Mouse (Mus musculus) lung, adult 2 months (tissue): ENCODE measurements around the gene Mob3a. TPM values are rescaled to one million over a fixed set of nuclear protein-coding genes. Genes with fewer than 3 reads are reported as not detected.

ENCODE experiments used
- DNase-seq: peaks from one replicate; pipeline ENCODE4 v3.0.0; 2022
- H3K4me1 ChIP-seq: fragments of 200-500 bp; 2 replicates; pipeline ENCODE4 v1.6.1; 2011; ENCODE audit warnings: low read length; ENCODE audit not compliant: control insufficient read depth, insufficient read depth
- H3K4me3 ChIP-seq: fragments of 200-500 bp; replicated peaks from 2 replicates; pipeline ENCODE3; 2011; ENCODE audit warnings: low read depth, mild to moderate bottlenecking, control low read depth, low read length; ENCODE audit errors: extremely low read depth
- CTCF ChIP-seq: fragments of 200-500 bp; IDR thresholded peaks from 2 replicates; pipeline ENCODE4 v1.5.1; 2011; ENCODE audit warnings: mild to moderate bottlenecking, low read length, control low read depth; ENCODE audit not compliant: insufficient read depth
- POLR2A ChIP-seq: fragments of 200-500 bp; IDR thresholded peaks from 2 replicates; pipeline ENCODE4 v1.6.1; 2011; ENCODE audit warnings: low read depth, mild to moderate bottlenecking, control low read depth, low read length, borderline replicate concordance; ENCODE audit errors: extremely low read depth
- WGBS: fragments of 180-500 bp; shearing (Covaris S2); methylation state at CpG from one replicate; pipeline ENCODE4 v1.1.7; 2018; 5-methylcytosine and 5-hydroxymethylcytosine counted together
- polyA plus RNA-seq: library from polyadenylated mRNA; depleted of rRNA; stranded (reverse); fragments of >200 nt; gene quantifications from 2 replicates; pipeline ENCODE4 v1.2.3, GENCODE M21; 2012

The Mob3a gene
- polyA plus RNA-seq, 1 experiment: 52.4 TPM

DNA sequence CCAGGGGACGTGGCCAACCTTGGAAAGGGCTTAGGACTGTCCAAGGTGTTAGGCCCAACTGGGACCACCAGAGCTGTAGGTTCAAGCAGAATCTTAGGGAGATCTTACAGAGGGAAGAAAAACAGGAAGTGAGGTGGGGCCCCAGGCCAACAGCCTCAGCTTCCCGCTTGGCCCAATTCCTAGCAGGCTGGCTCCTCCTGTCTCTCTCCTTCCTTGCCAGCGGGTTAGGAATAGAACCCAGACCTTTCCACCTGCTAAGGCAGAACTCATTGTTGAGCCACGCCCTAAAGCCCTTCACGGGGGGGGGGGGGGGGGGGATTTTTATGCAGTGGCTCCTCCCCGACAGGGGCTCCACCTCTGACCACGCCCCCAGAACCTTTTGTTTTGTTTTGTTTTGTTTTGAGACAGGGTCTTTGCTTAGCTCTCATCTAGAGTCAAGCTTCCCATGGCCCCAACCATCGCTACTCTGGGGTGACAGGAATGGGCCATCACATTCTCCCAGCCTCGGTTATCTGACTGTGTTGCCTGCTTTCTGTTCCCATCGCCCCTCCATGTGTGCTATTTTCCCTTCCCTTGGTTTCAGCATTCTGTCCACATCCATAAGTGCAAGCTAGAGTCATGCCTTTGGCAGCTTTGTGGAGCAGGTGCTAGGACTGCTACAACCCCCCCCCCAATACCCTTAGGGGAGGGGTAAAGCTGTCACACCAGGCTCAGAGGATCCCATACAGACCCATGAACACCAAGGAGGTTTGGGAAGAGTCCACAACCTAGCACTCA, 23.0 kb downstream of the Mob3a start:
- WGBS: 17% methylated on average over 10 of the region's 10 CpGs
- H3K4me1 ChIP-seq: peaks cover 31% of the 10 kb centered on the region
- TF ChIP-seq CTCF (no peak), POLR2A (0 out of 2 replicates have a peak, but pooled peaks have one; percentile 2)
- DNase-seq: no peak
- no peak overlapping the region for H3K4me3 ChIP-seq

DNA sequence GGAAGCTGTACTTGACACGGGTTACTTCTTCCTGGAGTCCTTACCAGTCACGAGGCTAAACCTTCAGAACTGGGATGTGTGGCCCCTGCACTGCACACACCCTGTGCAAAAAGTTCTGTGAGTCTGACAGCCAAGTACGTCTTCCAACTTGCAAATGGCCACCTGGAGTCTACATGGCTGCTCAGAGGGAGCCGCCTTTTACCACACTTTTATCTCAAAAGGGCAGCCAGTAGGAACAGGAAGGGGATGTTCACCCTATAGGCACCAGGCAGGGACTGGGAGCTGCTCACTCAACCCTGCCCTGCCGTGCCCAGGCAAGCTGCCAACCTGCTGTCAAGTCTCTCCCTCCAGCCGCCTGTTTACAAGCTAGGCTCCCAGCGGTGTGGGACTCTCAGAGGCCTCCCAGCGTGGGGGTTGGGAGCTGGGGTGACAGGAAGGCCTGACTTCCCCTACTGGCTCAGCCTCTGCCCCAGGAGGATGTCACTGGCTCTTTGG, 23.8 kb downstream of the Mob3a start, which contains the start of gene Mknk2:
Gene Mknk2 (minus strand): TSS at position 171 of the 495 bp plus-strand sequence.
- DNase-seq: peak; percentile 92
- TF ChIP-seq CTCF: no peak
- TF ChIP-seq POLR2A: peak; percentile 65; the same call in 1 of the 2 replicates
- WGBS: under 1% methylated on average over 8 of the region's 8 CpGs
- peaks cover 39% of the 10 kb centered on the region for H3K4me1 ChIP-seq
- H3K4me3 ChIP-seq: peak within 1 kb of the TSS; percentile 84

DNA sequence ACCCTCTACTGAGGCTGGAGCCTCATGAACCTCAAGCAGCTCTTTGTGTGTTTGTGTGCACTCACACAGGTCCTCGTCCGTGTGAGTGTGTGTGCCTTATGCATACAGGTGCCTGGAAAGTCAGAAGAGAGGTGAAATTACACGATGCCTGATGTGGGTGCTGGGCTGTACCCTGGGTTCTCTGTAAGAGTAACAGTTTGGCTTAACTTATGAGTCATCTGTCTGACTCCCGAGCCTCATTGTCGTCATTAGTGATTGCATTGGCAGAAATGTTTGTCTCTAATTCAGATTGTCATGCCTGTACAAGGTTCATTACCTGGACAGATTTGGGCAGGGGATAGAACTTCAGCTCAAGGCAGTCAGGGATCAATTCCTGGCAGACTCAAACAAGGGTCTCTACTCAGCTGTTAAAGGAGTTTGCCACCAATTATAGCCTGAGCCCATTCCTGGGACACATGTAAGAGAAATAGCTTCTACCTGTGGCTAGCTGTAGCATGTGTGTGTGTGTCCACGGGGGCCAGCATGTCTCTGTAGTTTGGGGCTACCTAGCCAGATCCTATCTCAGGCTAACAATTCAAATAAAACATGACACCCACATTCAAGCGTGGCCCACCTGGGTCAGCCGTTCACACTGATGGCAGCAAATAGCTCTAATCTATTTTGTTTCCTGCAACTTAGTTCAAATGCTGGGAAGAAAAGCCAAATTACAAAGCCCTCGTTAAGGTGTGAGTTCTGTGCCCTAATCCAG, 24.5 kb downstream of the Mob3a start:
- peak overlapping the region; percentile 84 for H3K4me3 ChIP-seq
- 6% methylated on average over 9 of the region's 9 CpGs for WGBS
- DNase-seq: peak; percentile 30
- peaks cover 46% of the 10 kb centered on the region for H3K4me1 ChIP-seq
- TF ChIP-seq POLR2A (peak; percentile 36; the same call in 1 of the 2 replicates), CTCF (no peak)

DNA sequence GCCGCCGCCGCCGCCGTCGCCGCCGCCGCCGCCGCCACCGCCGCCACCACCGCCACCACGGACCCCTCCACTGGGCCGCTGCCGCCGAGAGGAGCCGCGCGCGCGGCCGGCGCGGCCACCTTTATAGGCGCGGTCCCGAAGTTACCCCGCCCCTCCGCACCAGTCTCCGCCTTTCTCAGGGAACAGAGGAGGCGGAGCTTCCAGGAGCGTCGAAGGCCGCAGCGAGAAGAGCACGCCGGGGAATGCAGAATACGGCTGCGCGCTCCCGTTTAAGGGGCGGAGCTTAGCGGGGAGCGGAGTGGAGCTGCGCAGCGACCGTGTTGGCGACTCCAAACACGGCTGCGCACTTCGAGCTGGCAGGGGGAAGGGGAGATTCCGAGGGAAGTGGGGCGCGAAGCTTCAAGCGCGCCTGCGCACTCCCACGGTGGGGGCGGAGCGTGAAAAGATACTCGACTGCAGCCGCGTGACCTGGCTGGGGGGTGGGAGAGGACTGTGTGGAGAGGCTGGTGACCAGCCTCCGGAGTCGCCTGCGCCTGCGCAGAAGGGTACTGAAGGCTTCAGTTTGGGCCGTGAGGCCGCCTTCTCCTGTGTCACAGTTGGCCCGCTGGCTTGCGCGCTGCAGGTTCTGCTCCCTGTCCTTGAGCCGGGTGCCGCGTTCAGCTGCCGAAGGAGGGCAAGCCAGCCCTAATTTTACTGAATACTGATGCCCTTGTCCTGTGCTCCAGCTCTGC, 25.4 kb downstream of the Mob3a start:
- peak; percentile 99 for TF ChIP-seq POLR2A
- no peak for TF ChIP-seq CTCF
- peak overlapping the region; percentile 84 for H3K4me3 ChIP-seq
- WGBS: under 1% methylated on average over 78 of the region's 78 CpGs
- peaks cover 54% of the 10 kb centered on the region for H3K4me1 ChIP-seq
- DNase-seq: peak; percentile 99

DNA sequence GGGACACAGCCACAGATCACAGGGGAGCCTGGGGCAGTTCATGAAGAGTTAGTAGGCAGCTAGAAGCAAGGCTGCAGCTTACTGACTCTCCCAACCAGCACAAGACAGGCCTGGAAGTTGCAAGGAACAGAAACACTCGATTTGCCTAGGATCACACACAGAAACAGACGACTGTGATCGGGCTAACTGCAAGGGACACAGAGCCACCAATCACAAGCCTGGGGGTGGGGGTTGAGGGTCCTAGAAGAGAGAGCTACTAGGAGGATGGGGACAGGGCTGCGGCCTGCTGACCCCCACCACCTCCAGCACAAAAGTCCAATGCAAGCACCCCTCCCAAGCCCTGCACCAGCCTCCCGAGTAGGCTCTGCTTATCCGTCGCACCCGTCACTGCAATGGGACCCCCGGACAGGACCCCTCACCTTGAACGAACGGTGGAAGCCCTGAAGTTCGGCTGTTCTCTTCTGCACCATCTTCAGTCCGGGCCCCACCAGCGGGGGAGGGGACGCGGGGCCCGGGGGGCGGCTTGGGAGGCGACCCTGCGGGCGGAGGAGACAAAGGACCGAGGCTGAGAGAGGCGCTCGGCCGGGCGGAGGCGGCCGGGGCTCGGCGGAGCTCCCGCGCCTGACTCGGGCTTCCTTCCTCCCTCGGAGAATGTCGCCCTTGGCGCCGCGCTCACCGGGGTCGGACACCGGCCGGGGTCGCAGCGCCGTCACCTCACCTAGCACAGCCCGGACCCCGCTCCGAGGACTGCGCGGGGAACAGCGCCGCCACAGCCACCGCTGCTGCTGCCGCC, 26.2 kb downstream of the Mob3a start:
- TF ChIP-seq POLR2A (no peak; the same call in 1 of the 2 replicates), CTCF (no peak)
- Histone ChIP-seq H3K4me1 (peaks cover 59% of the 10 kb centered on the region), H3K4me3 (peak overlapping the region; percentile 71)
- WGBS: 0% methylated on average over 49 of the region's 54 CpGs
- peak; percentile 40 for DNase-seq

DNA sequence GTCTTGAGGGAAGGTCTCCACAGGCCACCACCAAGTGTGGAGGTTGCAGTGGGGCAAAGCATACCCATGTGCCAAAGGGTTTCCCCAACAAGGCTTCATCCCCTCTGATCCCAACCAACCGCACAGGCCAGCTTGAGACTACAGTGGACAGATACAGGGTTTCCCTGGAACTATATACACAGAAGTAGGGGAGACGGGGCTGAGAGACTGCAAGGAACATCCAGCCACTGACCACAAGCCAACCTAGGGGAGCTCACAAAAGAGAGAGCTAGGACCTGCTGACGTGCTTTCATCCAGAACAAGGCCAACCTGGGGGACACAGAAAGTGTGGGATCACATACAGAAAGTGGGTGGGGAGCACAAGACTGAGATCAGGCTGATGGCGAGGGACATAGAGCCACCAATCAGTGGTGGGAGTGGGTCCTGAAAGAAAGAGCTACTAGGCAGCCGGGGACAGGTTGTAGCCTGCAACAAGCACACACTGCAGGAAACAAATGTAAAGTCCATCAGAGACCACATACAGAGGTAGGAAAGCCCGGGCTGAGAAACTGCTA, 26.8 kb downstream of the Mob3a start:
- under 1% methylated on average over 6 of the region's 6 CpGs for WGBS
- H3K4me1 ChIP-seq: peaks cover 59% of the 10 kb centered on the region

DNA sequence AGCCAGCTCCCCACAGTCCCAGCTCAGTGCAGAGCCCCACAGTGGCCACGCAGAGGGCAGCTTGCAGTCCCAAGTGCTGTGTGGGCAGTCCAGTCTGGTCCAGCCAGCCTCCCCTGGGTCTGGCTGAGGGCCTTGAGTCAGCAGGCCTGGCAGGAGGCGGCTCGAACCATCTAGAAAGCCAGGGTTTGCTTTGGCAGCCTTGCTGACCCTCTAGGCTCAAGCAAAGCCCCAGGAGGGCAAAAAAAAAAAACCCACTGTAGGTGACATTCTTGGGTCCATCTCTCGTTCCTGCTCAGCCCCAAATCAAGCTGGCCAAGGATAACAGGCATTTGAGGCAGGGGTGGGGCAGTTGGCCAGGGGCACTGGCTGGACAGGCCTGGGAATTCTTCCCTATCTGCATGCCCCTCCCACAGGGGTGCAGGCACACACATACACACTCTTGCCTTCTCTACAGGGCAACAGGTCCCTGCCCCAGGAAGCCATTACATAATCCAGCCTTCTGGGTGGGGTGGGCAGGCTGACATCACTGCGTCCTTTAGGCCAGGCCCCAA, 27.5 kb downstream of the Mob3a start:
- DNase-seq: peak; percentile 27
- Histone ChIP-seq H3K4me3 (peak overlapping the region; percentile 71), H3K4me1 (peaks cover 59% of the 10 kb centered on the region)
- WGBS: 7% methylated on average over 5 of the region's 5 CpGs
- no peak for TF ChIP-seq CTCF
- peak; percentile 41; the same call in 1 of the 2 replicates for TF ChIP-seq POLR2A

More for the DNA sequence above, 26.8 kb downstream of the Mob3a start:
- TF ChIP-seq CTCF: no peak
- TF ChIP-seq POLR2A: peak; percentile 6; the same call in 1 of the 2 replicates
- H3K4me3 ChIP-seq: peak overlapping the region; percentile 71
- DNase-seq: peak; percentile 49

DNA sequence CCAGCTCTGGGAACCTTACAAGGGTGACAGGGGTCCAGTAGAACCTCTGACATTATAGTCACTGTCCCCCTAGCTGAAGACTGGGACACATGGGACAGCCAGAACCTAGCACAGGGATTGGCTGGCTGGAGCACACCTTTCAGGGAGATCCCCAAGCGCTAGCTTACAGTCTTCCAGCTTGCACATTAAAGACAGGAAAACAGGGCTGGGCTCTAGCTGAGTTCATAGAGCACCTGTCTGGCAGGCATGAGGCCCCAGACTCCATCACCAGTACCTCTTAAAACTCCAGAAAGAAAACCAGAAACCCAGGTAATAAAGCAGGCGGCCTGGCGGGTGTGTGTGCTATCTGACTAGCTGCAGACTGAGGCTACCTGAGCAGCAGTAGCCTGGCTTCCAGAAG, 28.1 kb downstream of the Mob3a start:
- no peak for TF ChIP-seq CTCF
- no peak for TF ChIP-seq POLR2A
- H3K4me3 ChIP-seq: peak overlapping the region; percentile 71
- DNase-seq: no peak
- WGBS: 61% methylated on average over 3 of the region's 3 CpGs
- H3K4me1 ChIP-seq: peaks cover 60% of the 10 kb centered on the region
